Mouse (Mus musculus) testis, postnatal 10 days (tissue): ENCODE measurements at regions not wholly inside any gene's neighbourhood (a gene's known extent, or its start where the extent isn't known, plus 50 kb on each side); places are given as distances from the start of the nearest gene placed in this dataset.

Experiments
- DNase-seq: peaks from one replicate; pipeline ENCODE4 v3.0.0; 2021; ENCODE audit warnings: low spot score

- DNase-seq = no peak
These were observed 91.0 kb upstream of the Cep162 start for GRCm38 (mm10) chr9:87346278-87346882.

DNA sequence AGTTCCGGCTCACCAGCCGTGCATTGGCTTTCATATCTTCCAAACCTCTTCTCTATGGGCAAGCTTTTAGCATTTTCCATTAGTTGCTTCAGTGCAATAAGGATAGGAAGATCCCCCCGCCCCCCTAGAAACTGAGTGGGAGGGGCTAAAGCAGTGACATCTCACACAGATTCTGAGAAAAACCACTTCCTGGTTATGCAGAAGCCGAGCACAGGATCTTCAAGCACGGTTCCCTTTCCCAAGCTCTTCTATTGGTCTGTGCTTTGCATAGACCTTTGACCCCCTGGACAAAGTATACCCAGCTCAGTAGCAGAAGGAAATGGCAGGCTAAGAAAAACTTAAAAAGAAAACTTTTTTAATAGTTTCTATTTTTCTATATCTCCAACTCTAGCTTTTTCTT, 86.1 kb upstream of the Cep162 start:
- no peak for DNase-seq

DNA sequence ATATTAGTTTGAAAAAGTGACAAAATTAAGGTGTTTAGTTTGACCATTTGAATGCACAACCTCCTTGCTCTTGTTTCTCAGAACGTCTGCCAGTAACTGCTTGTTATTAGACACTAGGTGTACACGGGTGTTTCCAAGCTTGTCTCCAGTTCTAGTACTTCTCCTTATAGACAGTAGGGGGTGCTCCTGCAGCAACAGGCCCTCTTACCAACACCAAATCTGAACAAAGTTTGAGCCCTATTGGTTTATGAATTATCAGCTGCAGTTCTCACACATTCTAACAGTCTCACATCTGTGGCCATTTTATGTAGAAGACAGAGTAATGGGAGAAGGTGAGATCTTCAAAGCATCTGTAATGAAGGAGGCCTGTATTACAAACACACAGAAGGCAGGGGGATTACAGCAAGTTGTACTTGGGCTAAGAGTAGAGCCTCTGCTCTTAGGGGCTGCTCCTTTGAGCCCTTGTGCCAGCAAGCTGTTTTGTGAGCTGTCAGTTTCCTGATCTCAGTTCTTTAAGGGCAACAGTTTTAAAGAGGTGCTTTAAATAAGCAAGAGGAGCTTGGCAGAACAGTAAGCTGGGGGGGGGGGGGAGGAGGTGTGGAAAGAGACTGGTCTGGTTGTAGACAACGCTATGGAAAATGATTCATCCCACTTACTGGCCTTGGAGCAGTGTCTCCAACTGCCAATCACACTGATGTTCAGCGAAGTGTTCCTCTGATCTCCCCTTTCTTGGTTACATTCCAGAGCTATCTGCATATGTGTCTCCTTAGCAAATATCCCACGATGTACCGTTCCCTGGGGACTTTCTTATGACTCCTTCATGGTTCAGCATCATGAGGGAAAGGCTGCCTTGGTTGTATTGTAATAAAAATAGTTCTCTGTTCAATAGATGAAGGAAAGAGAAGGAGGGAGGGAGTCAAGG, 71.3 kb upstream of the Cep162 start:
- no peak for DNase-seq

DNA sequence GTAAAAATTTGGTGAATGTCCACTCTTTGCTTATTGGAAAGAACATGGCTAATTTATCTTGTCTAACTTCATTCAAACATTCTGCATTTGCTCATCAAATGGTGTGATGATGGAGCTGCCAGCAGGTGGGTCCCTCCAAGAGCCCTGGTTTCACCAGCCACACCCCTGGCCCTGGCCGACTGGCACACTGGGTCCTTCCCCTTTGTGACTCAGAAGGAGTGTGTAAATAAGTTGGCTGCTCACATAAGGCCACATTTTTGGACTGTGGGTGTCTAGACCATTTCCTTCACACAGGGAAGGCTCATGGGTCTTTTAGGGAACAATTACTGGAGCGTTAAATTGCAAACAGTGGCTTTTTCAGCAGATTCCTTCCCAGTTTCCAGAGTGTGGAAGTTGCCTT, 68.4 kb upstream of the Cep162 start:
- no peak for DNase-seq

DNA sequence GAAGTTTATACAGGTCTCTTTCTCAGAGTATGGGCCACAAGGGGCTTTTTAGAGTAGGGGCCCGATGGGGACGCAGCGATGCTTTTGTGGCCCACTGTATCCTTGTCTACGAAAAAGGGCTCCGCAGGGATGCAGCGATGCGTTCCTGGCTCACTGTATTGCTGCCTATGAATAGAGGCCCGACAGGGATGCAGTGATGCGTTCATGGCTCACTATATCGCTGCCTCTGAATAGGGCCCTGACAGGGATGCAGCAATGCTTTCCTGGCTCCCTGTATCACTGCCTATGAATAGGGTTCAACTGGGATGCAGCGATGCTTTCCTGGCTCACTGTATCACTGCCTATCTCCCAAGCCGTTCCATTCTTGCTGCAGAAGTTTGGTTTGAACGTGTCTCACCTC, 65.4 kb upstream of the Cep162 start:
- no peak for DNase-seq

- no peak for DNase-seq
These were observed 63.4 kb upstream of the Cep162 start for GRCm38 (mm10) chr9:87318767-87319166.

DNA sequence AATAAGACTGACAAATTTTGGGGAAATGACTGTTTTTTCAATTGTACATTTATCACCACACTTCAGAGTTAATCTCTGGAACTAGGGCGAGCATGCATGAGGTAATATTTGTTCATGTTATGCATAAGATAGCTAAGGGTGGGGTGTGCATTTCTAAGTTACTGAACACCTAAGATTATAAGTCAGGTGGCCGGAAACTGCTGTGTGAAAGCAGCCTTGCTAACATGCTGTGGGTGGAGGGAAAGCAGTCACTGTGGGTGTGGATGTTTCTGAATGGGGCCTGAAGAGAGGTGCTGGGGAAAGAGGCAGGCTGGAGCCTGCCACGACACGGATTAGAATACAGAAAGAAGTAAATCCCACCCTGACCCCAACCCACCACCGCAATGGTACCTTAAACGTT, 54.8 kb upstream of the Cep162 start:
- no peak for DNase-seq
